Mouse (Mus musculus) heart, embryonic 11.5 days (tissue): Measurements from ENCODE around the gene Cdca7l. TPM values are rescaled to one million over a fixed set of nuclear protein-coding genes. Genes with fewer than 3 reads are reported as not detected.

Experiments
- ATAC-seq: fragments of 200-750 bp; cut with Nextera tagmentation; replicated peaks from 2 replicates; pipeline ENCODE4 v1.8.0; 2017; ENCODE audit warnings: moderate library complexity; ENCODE audit not compliant: insufficient number of reproducible peaks, low FRiP score, low TSS enrichment
- H3K27ac ChIP-seq: fragments of 300-500 bp; sonication (generic); 2 replicates; pipeline ENCODE4 v1.5.1; 2014; ENCODE audit warnings: mild to moderate bottlenecking, low read depth, low read length
- H3K27me3 ChIP-seq: fragments of 300-500 bp; sonication (generic); 2 replicates; pipeline ENCODE4 v1.6.1; 2014; ENCODE audit warnings: mild to moderate bottlenecking, low read length, mixed read lengths; ENCODE audit not compliant: control insufficient read depth, insufficient read depth
- H3K36me3 ChIP-seq: fragments of 300-500 bp; sonication (generic); 2 replicates; pipeline ENCODE4 v1.6.1; 2014; ENCODE audit warnings: mild to moderate bottlenecking, low read length, moderate library complexity, mixed read lengths; ENCODE audit not compliant: control insufficient read depth, insufficient read depth
- H3K4me1 ChIP-seq: fragments of 300-500 bp; sonication (generic); 2 replicates; pipeline ENCODE4 v1.6.1; 2014; ENCODE audit warnings: low read length; ENCODE audit not compliant: control insufficient read depth, insufficient read depth
- H3K4me2 ChIP-seq: fragments of 300-500 bp; sonication (generic); 2 replicates; pipeline ENCODE4 v1.6.1; 2014; ENCODE audit warnings: mild to moderate bottlenecking, moderate library complexity
- H3K4me3 ChIP-seq: fragments of 300-500 bp; sonication (generic); 2 replicates; pipeline ENCODE4 v1.5.1; 2014; ENCODE audit warnings: low read depth, low read length
- H3K9ac ChIP-seq: fragments of 300-500 bp; sonication (generic); 2 replicates; pipeline ENCODE4 v1.6.1; 2014; ENCODE audit warnings: mild to moderate bottlenecking, low read depth, low read length, moderate library complexity
- H3K9me3 ChIP-seq: fragments of 300-500 bp; sonication (generic); replicated peaks from 2 replicates; pipeline ENCODE4 v1.6.1; 2016; ENCODE audit warnings: low read length; ENCODE audit not compliant: control insufficient read depth
- WGBS: fragments of 180-500 bp; shearing (Covaris S2); extraction: QIAGEN DNeasy Blood & Tissue Kit; methylation state at CpG from one replicate; pipeline ENCODE4 v1.1.7; 2014; ENCODE audit not compliant: insufficient replicate concordance; 5-methylcytosine and 5-hydroxymethylcytosine counted together
- polyA plus RNA-seq: library from polyadenylated mRNA; unstranded; fragments of >200 nt; fragmentation: Nextera tagmentation; extraction: Ambion mirVana; gene quantifications from 2 replicates; pipeline ENCODE4 v1.2.1, GENCODE M21; 2014

The Cdca7l gene
- polyA plus RNA-seq, 1 experiment from 2014 or later: 17.5 TPM

- Histone ChIP-seq H3K9me3 (no peaks in the 10 kb centered on the region), H3K27me3 (no peaks in the 10 kb centered on the region), H3K36me3 (no peaks in the 10 kb centered on the region), H3K9ac (no peak overlapping the region), H3K27ac (no peak overlapping the region), H3K4me3 (no peak overlapping the region), H3K4me1 (no peaks in the 10 kb centered on the region), H3K4me2 (no peak overlapping the region)
- ATAC-seq: no peak
- WGBS: 88% methylated on average over 6 of the region's 6 CpGs
These were observed 53.8 kb downstream of the Cdca7l start for GRCm38 (mm10) chr12:117857884-117858283.

- Histone ChIP-seq H3K4me2 (no peak overlapping the region), H3K4me3 (no peak overlapping the region), H3K4me1 (no peaks in the 10 kb centered on the region), H3K9ac (no peak overlapping the region), H3K9me3 (no peaks in the 10 kb centered on the region), H3K36me3 (no peaks in the 10 kb centered on the region), H3K27ac (no peak overlapping the region), H3K27me3 (no peaks in the 10 kb centered on the region)
- ATAC-seq: no peak
- WGBS: 66% methylated on average over 7 of the region's 7 CpGs
These were observed 56.8 kb downstream of the Cdca7l start for GRCm38 (mm10) chr12:117860840-117861239.

DNA sequence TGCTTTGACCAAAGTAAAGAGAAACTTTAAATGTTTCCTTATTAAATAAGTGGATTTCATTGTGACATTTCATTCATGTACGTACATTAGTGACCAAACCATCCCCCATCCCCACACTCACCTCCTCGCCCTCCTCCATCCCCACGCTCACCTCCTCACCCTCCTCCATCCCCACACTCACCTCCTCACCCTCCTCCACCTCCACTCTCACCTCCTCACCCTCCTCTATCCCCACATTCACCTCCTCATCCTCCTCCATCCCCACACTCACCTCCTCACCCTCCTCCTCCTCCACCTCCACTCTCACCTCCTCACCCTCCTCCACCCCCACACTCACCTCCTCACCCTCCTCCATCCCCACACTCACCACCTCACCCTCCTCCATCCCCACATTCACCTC, 57.2 kb downstream of the Cdca7l start:
- Histone ChIP-seq H3K9ac (no peak overlapping the region), H3K4me2 (no peak overlapping the region), H3K36me3 (no peaks in the 10 kb centered on the region), H3K4me1 (no peaks in the 10 kb centered on the region), H3K9me3 (no peaks in the 10 kb centered on the region), H3K27me3 (no peaks in the 10 kb centered on the region), H3K4me3 (no peak overlapping the region), H3K27ac (no peak overlapping the region)
- no peak for ATAC-seq
- WGBS: 52% methylated on average over 3 of the region's 3 CpGs

GRCm38 (mm10) chr12:117862655-117863054, 58.6 kb downstream of the Cdca7l start:
- no peak overlapping the region for H3K4me2 ChIP-seq
- no peak overlapping the region for H3K4me3 ChIP-seq
- no peaks in the 10 kb centered on the region for H3K36me3 ChIP-seq
- H3K4me1 ChIP-seq: no peaks in the 10 kb centered on the region
- 59% methylated on average over 5 of the region's 5 CpGs for WGBS
- no peak overlapping the region for H3K27ac ChIP-seq
- no peaks in the 10 kb centered on the region for H3K9me3 ChIP-seq
- ATAC-seq: no peak
- no peak overlapping the region for H3K9ac ChIP-seq
- no peaks in the 10 kb centered on the region for H3K27me3 ChIP-seq

DNA sequence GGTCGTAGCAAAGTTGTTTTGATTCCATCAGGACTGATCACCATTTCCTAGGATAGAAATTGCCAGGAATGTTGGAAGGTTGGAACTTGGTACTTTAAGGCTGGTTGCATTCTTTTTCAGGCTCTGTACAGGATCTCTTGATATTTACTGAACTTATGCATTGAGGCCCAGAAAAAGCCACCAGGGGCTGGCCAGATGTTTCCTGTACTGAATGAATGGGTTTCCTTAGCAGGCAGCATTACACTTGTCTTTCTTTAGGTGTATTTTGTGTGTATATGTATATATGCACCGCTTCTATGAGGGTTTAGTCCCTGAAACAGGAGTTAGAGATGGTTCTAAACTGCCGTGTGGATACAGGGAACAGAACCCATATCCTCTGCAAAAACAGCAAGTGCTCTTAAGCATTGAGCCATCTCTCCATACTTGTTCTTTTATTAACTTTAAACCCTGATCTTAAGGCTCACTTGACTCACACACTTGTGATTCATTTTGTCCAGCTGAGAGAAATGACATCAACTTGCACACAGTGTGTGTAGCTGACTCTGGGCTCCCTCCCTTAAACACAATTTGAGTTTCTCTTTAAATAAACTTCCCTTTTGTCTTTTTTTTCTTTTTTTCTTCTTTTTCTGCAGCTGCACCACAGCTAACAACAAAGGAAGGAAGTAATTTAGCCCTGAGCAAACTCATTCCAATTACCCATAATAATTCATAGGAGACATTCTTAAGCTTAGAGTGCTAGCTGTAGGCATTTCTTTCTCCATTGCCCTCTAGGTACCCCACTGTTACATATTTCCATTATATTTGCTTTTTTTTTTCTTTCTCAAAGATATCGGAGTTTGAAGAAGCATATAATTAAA, 63.8 kb downstream of the Cdca7l start:
- 84% methylated on average over 4 of the region's 4 CpGs for WGBS
- H3K36me3 ChIP-seq: peaks cover 5% of the 10 kb centered on the region; the same call in 1 of the 2 replicates
- no peak for ATAC-seq
- H3K4me2 ChIP-seq: no peak overlapping the region
- no peak overlapping the region for H3K27ac ChIP-seq
- H3K9ac ChIP-seq: no peak overlapping the region
- no peaks in the 10 kb centered on the region for H3K4me1 ChIP-seq
- H3K27me3 ChIP-seq: no peaks in the 10 kb centered on the region
- no peak overlapping the region for H3K4me3 ChIP-seq
- H3K9me3 ChIP-seq: no peaks in the 10 kb centered on the region

DNA sequence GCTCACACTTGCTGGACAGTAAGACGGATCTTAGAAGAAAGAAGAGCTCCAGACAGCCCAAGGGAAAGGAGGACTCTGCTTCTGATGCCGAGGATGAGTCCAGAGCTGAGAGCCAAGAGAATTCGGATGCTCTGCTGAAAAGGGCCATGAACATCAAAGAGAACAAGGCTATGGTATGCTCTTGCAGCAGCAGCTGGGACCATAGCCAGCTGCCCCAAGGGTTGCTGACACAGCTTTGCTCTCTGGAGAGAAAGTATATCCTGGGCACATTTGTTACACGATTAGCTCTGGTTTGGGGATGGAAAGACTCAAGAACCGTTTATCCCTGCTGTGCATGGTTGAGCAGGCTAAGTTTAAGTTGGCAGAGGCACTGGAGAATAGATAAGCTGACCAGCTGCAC, 68.2 kb downstream of the Cdca7l start:
- Histone ChIP-seq H3K27ac (no peak overlapping the region), H3K4me1 (no peaks in the 10 kb centered on the region), H3K27me3 (no peaks in the 10 kb centered on the region), H3K4me3 (no peak overlapping the region), H3K4me2 (no peak overlapping the region), H3K36me3 (peaks cover 10% of the 10 kb centered on the region; the same call in 1 of the 2 replicates), H3K9ac (no peak overlapping the region), H3K9me3 (no peaks in the 10 kb centered on the region)
- ATAC-seq: no peak
- whole genome bisulfite sequencing: 79% methylated on average over 5 of the region's 5 CpGs

DNA sequence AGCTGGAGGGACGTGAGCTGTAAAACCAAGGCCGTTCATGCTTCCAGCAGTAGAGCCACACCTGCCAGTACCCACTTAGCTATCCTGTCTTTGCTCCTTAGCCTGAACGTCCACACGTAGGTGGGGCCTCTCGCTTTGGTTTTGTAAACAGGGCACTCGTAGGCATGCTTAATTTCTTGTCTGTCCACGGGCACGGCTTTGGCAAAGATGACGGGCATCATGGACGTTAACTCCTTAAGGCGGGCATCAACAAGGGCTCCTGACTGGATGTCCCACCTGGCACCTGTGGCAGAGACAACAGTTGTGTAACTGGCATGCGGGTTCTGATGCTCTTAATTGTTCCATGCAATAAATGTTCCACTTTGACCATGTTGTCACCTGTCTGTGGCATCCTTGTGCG, 74.3 kb downstream of the Cdca7l start:
- Histone ChIP-seq H3K4me3 (no peak overlapping the region), H3K4me2 (no peak overlapping the region), H3K27me3 (no peaks in the 10 kb centered on the region), H3K27ac (no peak overlapping the region), H3K4me1 (no peaks in the 10 kb centered on the region), H3K9ac (no peak overlapping the region), H3K9me3 (no peaks in the 10 kb centered on the region), H3K36me3 (peaks cover 6% of the 10 kb centered on the region)
- 88% methylated on average over 13 of the region's 13 CpGs for WGBS
- ATAC-seq: no peak

GRCm38 (mm10) chr12:117884627-117885026, 80.5 kb downstream of the Cdca7l start:
- H3K4me3 ChIP-seq: no peak overlapping the region
- H3K9me3 ChIP-seq: no peaks in the 10 kb centered on the region
- 89% methylated on average over 2 of the region's 2 CpGs for WGBS
- no peak for ATAC-seq
- no peak overlapping the region for H3K27ac ChIP-seq
- no peak overlapping the region for H3K4me2 ChIP-seq
- H3K27me3 ChIP-seq: no peaks in the 10 kb centered on the region
- no peaks in the 10 kb centered on the region for H3K36me3 ChIP-seq
- no peak overlapping the region for H3K9ac ChIP-seq
- no peaks in the 10 kb centered on the region for H3K4me1 ChIP-seq

- H3K9me3 ChIP-seq: no peaks in the 10 kb centered on the region
- ATAC-seq: no peak
- WGBS: 79% methylated on average over 3 of the region's 3 CpGs
- H3K4me3 ChIP-seq: no peak overlapping the region
- H3K27me3 ChIP-seq: no peaks in the 10 kb centered on the region
- H3K4me1 ChIP-seq: no peaks in the 10 kb centered on the region
- H3K36me3 ChIP-seq: no peaks in the 10 kb centered on the region
- no peak overlapping the region for H3K9ac ChIP-seq
- H3K27ac ChIP-seq: no peak overlapping the region
- H3K4me2 ChIP-seq: no peak overlapping the region
These were observed 83.3 kb downstream of the Cdca7l start for GRCm38 (mm10) chr12:117887422-117887821.
